Mouse (Mus musculus): Measurements from ENCODE around the gene Gtpbp3.

Gene Gtpbp3

DNA sequence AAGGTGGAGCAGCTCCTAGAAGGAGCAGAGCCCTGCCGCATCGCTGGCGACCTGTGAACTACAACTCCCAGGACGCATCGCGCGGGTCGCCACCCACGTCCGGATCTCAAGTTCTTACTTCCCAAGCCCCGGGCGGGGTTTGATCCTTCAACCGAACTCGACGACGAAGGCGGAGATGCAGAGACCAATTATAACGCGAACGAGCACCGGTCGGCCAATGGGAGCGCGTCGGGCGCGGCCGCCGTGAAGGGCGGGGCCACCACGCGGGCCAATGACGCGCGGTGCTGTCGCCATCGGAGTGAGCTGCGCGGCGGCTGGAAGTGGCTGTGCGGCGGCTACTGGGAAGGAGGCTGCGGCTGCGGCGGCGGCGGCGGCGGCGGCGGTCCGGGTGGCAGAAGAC, 19.0 kb upstream of the Gtpbp3 start, which contains the start of gene Dda1:
Gene Dda1, plus strand, starts transcription at position 284 of the 400 bp plus-strand sequence.
- in situ Hi-C loops (cut with MboI, MseI), result loop anchor here (5.0 kb wide), 1 partner anchor 62 kb away; the partner anchor contains the start of gene Ankle1

DNA sequence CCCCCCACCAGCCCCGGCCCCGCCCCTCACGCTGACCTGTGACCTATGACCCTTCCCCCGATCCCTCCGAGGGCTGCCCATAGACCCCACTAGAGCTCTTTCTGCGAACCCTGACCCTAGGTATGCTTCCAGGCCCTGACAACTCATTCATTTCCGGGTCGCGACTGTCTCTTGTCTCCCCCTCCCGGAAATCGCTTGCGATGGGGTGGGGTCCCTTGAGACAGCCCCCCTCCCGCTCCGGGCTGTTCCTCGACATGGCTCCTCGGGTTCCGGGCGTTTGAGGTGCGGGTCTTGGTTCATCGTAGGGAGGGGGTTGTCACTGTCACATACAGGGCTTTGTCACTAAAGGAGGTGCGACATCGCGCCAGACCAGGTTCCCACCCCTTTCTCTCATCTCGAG, 18.5 kb upstream of the Gtpbp3 start:
- in situ Hi-C loops (cut with MboI, MseI), result loop anchor here (5.0 kb wide), 1 partner anchor 62 kb away; the partner anchor contains the start of gene Ankle1

DNA sequence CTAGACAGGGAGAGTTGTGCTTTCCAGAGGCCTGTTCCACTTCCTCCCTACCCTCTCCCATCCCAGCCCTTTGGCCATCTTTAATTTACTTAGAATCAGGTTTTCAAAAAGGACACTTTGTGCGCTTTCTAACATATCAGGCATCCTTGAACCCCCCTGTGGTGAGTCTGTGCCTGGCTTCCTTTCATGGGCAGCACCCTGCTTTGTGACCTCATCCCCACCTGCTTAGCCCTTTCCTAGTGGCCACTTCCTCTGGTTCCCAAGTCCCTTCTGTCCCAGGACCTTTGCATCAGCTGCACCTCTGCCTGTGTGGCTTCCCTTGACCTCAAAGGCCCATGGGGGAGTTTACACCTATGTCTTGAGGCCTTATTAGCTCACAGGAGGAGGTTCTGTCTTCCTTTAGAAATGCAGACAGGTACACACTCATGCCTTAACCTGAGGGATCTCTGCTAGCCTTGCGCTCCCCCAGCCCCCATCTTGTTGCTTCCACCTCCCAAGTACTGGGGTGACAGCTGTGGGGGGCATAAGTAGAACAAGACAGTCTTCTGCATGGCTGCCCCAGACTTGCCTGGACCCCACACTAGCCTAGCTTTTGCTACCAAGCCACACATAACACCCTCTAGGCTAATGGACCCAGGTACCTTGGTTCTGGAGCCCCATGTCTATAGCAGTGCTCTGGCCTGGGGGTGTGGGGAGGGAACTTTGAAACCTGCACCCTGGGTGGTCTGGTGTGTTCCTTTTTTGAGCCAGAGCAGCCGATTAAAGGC, 17.6 kb upstream of the Gtpbp3 start:
- in situ Hi-C loops (cut with MboI, MseI), result no loop called here

DNA sequence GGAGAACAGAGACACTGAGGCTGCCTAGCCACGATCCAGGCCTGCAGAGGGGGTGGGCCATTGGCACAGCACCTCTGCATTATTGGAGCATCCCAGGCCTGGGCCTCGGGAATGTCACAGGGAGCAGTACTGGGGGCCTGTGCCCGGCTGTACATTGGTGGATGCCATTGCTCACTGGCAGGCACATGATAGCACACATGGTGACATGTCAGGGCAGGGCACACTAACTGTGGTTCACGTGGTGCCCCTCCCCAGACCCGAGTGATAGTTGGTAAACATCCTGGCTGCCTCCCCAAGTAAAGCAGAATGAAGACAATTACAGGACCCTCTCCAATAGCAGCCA, 17.0 kb upstream of the Gtpbp3 start:
- in situ Hi-C loops (cut with MboI, MseI), result no loop called here

DNA sequence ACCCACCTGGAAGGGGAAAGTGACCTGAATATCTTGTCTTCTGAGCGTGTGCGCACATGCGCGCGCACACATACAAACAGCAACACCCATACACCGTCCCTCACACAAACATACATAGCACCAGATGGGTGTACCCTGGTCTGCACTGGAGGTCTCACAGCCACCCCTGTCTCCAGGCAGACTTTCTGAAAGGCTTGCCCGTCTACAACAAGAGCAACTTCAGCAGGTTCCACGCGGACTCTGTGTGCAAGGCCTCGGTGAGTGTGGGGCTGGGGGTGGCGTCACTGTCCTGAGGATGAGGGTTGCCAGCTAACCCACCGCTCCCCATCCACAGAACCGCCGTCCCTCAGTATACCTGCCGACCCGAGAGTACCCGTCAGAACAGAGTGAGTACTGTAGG, 16.0 kb upstream of the Gtpbp3 start:
- in situ Hi-C loops (cut with MboI, MseI), result no loop called here

DNA sequence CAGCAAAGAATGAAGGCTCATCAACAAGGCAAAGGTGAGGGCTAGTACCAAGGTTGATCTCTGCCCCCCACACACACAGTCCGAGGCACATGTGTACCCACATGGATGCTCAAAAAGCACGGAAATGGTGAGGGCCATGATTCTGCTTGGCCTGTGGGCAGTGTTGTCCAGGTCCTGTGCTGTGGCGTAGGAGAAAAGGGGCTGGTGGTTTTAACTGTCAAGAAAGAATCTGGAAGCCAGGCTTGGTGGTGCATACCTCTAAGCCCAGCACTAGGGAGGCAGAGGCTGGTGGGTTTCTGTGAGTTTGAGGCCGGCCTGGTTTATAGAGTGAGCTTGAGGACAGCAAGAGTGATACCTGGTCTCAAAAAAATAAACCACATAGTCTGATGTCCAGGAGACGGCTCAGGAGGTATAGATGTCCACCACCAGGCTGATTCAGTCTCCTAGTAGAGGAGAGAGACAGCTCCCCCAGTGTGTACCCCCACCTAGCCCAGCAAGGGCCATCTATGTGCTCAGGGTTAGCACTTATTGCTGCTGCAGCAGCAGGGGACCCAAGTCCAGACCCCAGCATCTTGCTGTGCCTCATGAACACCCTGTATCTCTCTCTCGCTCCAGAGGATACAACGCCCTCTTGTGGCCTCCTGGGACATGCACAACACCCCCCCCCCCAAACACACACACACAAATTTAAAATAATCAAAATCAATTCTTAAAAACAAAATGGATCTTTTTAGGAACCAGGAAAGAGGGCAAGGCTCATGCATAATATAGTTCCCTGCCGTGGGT, 15.1 kb upstream of the Gtpbp3 start:
- in situ Hi-C loops (cut with MboI, MseI), result no loop called here

DNA sequence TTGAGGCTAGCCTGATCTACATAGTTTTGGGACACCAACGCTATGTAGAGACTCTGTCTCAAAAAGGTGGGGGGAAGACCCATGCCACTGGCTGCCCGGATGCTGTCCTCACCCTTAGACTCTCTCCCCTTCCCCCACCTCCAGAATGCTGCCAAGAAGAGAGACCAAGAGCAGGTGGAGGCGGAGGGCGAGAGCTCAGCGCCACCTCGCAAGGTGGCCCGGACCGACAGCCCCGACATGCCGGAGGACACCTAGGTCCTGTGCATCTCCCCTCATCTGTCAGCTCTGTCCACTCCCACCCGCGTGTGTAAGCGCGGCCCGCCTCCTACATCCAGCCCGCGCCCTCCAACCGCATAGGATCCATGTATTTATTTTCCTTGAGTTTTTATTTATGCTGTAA, 13.6 kb upstream of the Gtpbp3 start:
- in situ Hi-C loops (cut with MboI, MseI), result no loop called here

DNA sequence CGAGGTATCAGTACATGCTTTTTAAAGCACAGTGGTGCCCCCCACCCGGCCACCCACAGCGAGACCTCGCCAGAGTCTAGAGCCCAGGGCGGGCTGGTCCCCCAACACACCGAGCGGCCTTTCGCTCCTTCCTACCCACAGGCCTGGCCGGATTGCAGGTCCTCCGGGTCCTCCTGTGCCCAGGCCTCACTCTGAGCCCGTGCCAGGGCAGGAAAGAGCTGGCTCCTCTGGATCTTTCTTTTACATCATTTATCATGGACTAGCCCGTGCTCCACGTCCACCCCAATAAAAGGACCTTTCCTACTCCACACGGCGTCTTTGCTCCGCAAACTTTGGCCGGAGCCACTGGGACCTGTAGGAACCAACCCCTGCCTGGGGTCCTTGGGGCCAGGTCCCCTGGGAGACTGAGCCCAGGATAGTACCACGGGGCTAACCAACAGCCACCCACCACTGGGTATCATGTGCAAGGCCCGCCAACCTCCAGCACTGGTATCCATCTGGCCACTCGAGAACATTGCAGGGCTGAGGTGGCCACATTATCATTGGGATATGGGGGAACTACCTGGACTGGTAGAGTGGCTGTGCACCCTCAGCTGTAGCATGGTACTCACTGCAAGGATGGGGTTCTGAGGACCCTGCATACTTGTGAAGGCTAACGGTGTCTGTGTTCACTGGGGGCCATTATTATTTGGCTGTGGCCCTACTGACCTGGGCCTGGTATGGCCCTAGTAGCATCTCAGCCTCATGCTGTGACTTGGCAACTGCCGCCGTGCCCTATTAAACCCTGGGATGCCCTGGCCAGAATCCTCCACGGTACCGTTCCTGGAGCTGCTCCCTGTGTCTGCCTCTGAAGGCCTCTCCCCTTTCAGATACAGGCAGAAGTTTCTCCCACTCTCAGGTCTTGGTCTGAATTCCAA, 12.9 kb upstream of the Gtpbp3 start:
- in situ Hi-C loops (cut with MboI, MseI), result loop anchor here (25.0 kb wide), 1 partner anchor 662 kb away; the partner anchor contains the start of gene Tpm4

DNA sequence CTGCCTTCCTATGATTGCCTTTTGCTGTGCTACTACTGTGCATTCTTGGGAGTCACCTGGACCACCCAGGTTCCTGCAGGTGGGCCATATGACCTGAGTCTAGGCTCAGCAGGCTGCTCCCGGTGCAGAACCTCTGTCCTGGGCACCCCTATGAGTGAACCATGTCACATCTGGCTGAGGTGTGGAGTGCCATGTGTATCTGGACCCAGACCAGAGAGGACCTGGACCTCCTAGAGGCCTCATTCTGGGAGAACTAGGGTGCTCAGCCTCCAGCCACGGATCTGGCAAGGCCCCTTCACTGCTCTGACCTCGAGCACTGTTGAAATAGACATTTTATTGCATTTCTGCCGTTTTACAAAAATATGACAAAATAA, 12.2 kb upstream of the Gtpbp3 start:
- in situ Hi-C loops (cut with MboI, MseI), result loop anchor here (25.0 kb wide), 1 partner anchor 662 kb away; the partner anchor contains the start of gene Tpm4

DNA sequence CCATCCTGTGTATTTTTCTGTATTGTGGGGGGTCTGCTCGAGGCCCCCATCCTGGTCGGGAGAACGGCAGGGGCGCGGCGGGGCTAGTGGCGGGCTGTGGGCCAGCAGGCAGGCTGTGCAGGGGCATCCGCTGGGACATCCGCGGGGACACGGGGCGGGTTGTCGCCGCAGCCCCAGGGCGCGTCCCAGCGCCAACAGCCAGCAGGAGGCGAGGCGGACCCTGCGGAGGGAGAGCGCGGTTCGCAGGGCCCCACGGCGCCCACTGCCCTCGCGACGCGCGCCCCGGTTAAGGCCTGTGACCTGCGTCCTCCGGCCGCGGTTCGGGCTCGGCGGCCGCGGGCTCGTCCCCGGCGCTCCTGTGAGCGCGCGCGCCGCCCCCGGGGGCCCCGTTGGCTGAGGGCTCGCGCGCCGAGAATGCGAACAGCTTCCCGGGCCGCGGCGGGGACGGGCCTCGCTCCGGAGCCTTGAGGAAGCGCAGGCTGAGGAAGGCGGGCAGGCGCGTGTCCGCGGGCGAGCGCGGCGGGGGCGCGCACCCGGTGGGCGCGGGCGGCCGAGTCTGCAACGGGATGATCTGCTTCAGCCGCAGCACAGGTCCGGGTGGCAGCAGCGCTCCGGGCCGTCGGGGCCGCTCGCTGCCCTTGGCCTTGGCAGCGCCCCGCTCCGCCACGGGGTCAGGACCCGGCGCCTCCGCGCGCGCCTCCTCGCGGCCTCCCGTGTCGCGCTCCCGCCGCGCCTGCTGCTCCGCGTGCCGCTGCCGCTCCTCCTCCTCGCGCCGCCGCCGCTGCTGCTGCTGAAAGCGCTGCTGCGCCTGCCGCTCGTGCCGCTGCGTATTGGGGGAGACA, 11.6 kb upstream of the Gtpbp3 start:
- in situ Hi-C loops (cut with MboI, MseI), result loop anchor here (25.0 kb wide), 1 partner anchor 661 kb away; the partner anchor contains the start of gene Tpm4

DNA sequence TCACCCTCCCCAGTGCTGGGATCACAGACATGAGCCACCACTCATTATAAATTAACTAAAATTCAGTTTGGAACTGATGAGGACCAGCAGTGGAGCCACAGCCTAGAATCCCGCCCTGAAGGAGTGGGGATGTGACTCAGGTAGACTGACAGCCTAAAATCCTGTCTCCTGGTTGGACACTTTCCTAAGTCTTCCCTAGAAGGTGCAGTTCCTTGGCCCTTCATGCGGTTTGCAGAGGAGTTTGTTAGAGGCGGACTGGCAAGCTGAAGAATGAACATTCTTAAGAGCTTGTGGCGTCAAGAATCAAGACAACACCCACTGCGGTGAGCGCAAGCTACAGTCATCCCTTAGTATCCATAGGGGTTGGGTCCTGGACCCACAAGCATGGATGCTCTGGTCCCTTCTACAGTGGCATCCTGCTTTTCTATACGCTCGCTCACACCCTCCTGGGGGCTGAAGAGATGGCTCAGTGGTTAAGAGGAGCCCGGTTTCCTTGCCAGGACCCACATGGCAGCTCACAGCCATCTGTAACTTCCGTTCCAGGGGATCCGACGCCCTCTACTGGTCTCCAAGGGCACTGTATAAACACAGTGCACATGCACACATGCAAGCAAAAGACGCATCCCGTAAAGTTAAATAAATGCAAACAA, 10.6 kb upstream of the Gtpbp3 start:
- in situ Hi-C loops (cut with MboI, MseI), result loop anchor here (25.0 kb wide), 1 partner anchor 660 kb away; the partner anchor contains the start of gene Tpm4

DNA sequence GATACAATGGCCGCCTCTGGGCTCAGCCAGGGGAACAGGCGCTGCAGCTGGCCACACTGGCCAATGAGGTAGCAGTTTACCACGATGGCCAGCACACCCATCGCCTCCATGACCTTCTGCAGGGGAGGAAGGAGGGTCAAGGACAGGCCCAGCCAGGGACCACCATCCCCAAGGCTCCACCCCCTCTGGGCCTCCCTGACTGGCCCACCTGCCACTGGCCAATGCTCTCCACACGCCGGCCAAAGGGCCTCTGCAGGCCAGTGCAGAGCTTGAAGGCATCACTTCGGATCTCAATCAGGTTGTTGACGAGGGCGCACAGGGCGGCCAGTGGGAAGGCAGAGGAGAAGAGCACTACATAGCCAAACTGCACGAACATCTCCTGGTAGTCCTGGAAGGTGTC, 9.0 kb upstream of the Gtpbp3 start:
- in situ Hi-C loops (cut with MboI, MseI), result loop anchor here (25.0 kb wide), 1 partner anchor 658 kb away; the partner anchor contains the start of gene Tpm4

DNA sequence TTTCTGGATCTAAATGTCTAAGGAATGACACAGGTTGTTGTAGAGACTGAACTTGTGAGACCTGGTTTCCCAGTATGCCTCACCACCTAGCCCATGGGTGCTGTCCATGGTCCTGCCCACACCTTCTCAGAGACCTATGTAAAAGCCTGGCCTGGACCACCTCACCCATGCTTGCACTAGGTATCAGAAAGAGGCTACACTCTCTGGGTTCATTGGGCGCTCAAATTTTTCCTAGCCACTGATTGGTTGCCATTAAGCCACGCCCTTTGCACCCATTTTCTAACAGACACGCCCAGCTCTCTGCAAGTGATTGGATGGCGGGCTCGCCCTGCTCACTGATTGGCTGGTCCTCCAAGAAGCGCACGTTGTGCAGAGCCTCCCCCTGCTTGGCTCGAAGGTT, 4.0 kb upstream of the Gtpbp3 start:
- in situ Hi-C loops (cut with MboI, MseI), result loop anchor here (10.0 to 25.0 kb wide), 2 partner anchors 653 to 709 kb away; partner anchors contain the start of genes Pik3r2 and Tpm4

DNA sequence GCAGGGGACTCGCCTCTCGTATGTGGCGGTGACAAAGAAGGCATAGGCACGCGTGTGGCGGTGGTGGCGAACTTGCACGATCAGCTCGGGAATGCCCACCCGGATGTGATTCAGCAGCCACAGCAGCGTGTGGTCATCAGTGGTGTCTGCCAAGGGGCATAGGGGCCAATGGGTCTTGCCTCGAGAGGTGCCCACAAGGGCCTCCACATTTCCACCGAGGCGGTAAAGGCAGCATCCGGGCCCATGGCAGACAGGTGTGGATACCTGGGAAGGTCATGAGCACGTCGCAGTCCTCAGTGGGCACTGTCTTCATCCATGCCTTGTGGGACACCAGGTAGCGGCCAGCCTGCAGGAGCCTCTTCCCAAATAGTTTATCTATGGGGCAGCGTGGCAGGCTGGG, 3.2 kb upstream of the Gtpbp3 start:
- in situ Hi-C loops (cut with MboI, MseI), result loop anchor here (5.0 to 25.0 kb wide), 3 partner anchors 587 to 710 kb away; partner anchors contain the start of genes Pik3r2, Rpl18a and Tpm4

DNA sequence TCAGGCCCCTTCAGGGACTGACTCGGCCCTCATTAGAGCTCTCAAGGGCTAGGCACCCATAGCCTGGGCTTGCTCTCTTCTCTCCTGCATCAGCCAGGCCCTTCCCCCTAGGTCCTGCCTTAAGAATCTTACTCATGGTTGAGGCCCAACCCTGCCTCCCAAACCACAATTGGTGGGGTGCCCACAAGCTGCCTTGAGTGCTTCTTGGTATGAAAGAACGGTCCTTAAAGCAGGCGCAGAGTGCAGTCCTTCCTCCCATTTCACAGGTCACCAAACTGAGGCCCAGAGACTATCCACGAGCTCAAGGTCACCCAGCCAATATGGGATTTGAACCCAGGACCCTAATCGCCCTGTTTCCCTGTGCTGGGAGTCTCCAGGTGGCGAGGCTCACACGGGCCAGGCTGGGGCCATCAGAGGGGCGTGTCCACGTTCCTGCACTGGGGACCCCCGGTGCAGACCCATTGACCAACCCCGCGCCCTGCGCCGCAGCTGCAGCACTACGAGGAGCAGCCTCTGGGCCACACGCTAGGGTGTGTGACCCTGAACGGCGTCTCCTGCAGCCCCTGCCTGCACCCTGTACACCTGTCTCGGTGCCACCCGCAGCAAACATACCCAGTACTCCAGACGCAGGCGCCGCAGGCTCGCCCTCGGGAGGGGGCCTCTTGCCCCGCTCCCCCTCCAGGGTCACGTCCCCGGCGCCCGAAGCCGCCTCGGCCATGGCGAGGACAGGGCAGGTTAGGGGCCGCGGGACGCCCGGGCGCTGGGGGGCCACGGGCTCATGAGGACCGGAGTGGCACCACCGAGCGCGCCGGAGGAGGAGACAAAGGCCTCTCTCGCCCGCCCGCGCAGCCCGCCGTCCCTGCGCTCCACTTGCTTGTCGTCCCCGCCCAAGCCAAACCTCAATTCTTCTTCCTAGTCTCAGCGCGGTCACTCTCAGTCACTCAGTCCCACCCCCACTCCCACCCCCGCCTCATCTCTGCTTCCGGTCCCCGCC, 2.5 kb upstream of the Gtpbp3 start, which contains the start of gene Ano8:
Gene Ano8, minus strand, starts transcription at position 822 of the 994 bp plus-strand sequence.
- in situ Hi-C loops (cut with MboI, MseI), result loop anchor here (5.0 to 25.0 kb wide), 3 partner anchors 588 to 711 kb away; partner anchors contain the start of genes Pik3r2, Rpl18a and Tpm4

DNA sequence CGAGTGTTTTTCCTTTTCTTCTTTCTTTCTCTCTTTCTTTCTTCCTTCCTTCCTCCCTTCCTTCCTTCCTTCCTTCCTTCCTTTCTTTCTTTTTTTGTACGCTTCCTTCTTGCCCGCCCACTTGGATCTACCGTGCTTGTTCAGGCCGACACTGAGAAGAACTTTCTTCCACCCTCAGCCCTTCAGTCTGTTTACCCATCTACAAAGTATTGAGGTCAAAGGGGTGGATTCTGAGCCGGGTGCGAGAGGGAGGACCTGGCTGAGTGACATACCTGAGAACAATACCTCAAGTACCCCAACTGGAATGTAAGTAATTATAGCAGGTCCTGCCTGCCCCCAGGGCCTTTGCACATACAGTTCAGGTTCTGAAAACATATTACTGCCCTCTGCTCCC, 1.8 kb upstream of the Gtpbp3 start:
- in situ Hi-C loops (cut with MboI, MseI), result loop anchor here (5.0 to 25.0 kb wide), 3 partner anchors 589 to 711 kb away; partner anchors contain the start of genes Pik3r2, Rpl18a and Tpm4

DNA sequence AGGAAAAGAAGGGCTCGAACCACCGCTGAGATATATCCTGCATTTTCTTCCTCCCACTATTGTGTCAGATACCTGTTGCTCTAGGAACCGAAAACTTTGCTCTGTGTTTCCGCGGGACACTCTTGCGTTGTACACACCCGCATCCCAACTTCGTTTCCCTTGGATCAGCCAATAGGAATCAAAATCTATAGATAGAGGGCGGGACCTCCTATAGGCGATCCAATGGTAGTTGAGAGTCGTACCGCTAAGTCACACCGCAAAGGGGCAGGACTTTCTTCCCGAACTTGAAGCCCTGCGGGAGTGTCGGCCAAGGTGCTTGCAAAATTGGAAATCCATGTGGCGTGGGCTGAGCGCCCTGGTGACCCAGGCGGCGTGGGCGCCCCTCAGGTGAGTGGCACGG, 551 bp downstream of the Gtpbp3 start:
- in situ Hi-C loops (cut with MboI, MseI), result loop anchor here (5.0 to 25.0 kb wide), 3 partner anchors 591 to 714 kb away; partner anchors contain the start of genes Pik3r2, Rpl18a and Tpm4

DNA sequence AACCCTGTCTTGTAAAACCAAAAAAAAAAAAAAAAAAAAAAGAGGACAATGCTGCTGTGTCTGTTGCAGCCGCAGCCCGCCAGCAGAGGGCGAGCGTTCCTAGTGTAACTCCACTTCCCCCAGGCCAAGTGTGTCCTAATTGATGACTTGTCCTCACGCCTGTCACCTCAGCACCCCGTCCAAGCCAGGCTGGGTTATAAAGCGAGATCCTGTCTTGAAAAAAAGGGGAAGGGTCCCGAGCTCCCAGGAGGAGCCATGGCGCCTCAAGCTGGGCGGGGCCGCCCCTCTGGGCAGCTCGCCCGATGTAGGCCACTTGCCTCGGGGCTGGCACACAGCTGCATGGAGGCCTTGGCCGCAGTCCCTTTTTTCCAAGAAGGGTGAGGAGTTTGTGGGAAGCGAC, 7.1 kb downstream of the Gtpbp3 start:
- in situ Hi-C loops (cut with MboI, MseI), result loop anchor here (25.0 kb wide), 1 partner anchor 642 kb away; the partner anchor contains the start of gene Tpm4
